Mouse (Mus musculus) B cell, adult 2 months (primary cell): Measurements from ENCODE around the gene Lamb1.

Experiments
- DNase-seq, 2 experiments: peaks; one replicate each; pipeline ENCODE4 v3.0.0; 2022

The Lamb1 gene

DNA sequence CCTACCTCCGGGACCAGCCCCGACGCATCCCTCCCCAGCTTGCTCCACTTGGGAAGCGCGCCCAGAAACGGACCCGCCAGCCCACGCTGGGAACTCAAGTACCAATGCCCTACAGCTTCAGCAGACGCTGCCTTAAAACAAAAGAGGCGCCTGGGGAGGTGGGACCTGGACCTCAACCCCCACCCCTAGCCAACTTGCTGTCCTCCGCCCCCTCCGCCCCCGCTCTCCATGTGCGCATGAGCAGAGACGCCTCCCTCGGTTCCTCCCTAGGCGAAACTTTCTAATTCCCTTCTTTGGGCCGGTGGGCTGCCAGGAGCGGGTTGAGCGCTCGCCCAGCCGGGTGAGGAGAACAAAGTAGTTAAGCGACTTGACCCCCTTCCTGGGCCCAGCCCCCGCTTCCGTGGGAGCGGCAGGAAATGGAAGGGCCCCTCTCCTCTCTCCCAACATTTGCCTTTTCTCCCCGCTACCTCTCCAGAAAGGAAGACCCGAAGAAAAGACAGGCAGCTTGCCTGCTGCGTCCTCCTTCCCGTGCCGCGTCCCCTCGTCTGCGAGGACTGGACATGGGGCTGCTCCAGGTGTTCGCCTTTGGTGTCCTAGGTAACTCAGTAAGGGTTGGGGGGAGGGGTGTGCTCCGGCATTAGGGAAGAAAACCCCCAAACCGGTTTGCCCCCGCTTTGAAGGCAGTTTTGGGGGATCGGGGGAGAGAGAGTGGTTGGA, at the start of gene Lamb1:
Lamb1 (plus strand) TSS at position 230 of the 717 bp plus-strand sequence.
- DNase-seq = no peak

DNA sequence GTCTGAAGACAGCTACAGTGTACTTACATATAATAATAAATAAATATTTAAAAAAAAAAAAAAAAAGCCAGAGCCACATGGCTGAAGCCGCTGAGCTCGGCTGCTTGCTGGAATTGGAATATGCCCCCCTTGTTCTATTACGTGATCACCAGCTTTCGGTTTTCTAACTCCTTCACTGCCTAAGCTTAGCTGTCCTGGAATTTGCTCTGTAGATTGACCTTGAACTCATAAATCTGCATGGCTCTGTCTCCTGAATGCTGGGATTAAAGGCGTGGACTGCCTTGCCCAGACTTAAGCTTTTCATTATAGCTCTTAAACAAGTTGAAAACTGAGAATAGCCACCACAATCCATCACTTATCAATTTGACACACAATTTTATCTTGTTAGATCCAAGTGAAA, 47.8 kb upstream of the Lamb1 start:
- DNase-seq = no peak

DNA sequence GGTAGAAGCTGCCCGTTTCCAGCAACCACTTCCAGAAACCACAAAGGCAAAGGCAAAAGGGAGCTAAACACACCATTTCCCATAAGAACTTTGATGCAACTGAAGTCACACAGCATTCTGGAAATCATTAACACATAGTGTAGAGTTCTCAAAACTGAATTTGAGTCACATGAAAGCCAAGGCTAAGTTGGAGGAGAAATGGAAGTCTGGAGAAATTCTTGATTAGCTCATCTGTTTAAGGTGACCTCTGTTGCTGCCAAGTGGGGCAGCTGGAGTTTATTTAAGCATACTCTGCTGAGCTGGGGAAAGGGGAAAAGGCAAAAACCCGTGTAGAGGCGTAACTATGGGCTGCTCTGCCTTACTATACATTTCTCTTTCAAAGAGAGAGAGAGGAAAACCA, 46.3 kb upstream of the Lamb1 start:
- DNase-seq = no peak

DNA sequence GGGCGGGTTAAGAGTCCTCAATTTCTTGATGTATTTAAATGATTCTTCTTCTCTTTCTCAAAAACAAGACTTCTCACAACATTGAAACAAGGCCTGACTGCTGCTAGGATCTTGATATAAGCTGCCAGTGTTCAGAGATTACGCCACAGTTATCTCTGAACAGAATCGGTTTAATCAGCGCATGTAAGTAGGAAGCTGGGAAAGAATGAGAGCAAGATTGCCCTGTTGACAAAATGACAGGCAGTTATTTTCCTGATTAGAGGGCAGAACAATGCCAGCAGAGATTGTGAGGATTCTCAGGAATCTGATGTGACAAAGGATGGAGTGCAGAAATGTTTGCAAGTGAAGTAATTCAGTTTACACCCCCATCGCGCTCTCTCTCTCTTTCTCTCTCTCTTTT, 43.5 kb upstream of the Lamb1 start:
- DNase-seq = no peak

DNA sequence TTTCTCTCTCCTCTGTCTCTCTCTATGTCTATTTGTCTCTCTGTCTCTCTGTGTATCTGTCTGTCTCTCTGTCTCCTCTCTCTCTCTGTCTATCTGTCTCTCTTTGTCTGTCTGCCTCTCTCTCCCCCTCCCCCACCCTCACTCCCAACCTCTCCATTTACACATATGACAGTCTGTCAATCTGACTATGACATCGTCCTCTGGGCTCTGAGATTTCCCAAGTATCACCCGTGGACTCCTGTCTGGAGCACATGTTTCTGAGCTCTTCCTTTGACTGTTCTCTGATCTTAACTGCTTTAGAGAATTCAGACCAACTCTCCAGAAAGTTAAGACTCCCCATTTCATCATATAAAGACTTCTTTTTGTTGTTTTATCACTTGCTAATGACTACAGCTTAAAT, 42.8 kb upstream of the Lamb1 start:
- DNase-seq = no peak

DNA sequence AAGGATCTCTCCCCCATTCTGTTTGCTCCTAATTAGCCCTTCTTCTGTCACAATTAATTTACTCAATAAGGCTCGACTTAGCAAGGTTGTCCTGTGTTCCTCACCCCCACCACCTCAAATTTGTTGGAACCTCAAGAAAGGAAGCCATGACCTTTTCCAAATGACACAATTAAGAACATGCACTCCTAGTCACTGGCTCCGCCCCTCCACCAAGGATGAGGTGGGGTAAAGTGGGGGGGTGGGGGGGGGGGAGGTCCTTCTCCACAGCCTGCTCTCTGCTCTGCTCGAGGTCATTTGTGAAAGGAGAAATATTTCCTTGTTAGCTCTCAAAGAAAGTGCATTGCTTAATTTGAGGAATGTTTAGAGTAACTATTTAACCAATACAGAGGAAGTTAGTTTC, 42.3 kb upstream of the Lamb1 start:
- no peak for DNase-seq

DNA sequence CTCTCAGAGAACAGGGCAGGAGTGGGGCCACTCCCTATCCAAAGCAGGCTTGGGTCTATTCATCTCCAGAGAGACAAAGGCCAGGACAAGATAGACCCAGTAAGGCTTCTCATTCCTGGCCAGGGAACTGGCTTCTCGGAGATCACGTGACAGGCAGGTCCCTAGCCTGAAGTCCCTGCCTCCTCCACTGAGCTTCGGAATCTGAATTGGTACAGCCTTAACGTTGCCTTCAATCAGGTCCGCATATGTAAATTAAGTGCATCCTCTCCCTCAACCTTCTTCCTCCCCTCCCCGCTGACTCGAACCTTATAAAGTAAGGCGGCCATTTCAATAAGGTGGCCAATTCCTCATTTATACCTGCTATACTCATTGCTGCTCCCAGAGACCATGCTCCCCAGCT, 39.6 kb upstream of the Lamb1 start:
- DNase-seq = no peak

DNA sequence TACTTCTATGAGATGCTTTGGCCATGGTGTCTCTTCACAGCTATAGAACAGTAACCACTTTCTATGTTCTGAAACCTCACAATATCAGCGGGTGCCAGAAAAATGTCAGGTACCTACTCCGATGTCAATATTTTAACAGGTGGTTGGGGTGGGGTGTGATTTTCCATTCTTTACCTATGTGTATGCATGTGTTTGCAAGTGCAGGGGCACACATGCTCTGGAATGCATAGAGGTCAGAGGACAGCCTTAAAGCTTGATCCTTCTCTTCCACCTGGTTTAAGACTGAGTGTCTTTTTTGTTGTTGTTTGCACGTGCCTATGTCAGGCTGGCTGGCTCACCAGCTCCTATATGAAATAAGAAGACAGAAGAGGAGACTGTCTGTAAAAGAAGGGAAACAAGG, 37.9 kb upstream of the Lamb1 start:
- no peak for DNase-seq

DNA sequence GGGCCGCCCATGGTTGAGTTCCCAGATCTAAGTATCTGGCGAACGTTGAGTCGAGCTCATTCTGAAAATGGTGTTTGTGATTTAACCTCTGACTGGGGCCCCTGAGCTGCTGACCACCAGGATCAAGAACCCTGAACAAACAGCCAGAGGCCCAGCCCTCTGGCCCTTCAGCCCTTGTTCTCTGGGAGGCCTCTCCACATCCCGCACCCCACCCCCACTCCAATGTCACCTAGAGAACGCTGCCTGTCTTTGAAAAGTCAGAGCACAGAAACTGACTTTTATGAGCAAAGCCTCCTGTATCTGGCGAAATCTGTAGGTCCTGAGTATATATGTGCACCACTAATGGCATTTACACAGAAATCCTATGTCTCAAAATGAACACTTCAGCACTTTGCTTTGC, 36.2 kb upstream of the Lamb1 start:
- DNase-seq = no peak

DNA sequence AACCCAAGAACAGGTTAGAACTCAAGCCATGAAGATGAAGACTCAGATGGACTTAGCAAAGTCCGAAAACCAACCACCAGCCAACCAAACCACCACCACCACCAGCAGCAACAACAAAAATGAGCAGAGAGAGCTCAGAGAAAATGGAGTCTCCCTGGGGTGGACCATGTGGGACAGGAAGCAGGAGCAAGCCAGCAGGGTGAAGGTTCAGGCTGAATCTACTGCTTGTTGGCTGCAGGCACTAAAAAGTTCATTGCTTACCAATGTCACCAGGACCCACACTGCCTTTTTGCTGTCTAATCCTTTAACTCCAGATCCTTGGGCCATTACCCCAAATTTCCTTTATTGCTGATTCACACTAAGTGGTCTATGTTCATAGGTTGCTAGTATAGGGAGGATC, 32.4 kb upstream of the Lamb1 start:
- no peak for DNase-seq

DNA sequence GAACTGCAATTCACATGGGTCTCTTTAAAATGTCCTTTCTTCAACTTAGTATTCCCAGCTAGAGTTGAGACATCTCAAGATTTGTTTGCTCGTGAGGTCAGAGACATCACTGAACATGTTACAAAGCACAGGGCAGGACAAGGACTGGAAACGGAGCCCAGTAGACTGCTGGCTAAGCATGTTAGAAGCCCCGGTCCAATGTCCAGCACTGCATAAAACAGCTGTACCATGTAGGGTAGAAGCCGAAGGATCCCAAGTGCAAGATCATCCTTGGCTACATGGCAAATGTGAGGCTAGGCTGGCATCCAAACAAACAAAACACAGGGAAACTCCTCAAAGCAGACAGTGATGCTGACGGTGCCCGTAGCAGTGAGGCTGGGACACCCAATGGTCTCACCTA, 30.0 kb upstream of the Lamb1 start:
- DNase-seq = no peak

DNA sequence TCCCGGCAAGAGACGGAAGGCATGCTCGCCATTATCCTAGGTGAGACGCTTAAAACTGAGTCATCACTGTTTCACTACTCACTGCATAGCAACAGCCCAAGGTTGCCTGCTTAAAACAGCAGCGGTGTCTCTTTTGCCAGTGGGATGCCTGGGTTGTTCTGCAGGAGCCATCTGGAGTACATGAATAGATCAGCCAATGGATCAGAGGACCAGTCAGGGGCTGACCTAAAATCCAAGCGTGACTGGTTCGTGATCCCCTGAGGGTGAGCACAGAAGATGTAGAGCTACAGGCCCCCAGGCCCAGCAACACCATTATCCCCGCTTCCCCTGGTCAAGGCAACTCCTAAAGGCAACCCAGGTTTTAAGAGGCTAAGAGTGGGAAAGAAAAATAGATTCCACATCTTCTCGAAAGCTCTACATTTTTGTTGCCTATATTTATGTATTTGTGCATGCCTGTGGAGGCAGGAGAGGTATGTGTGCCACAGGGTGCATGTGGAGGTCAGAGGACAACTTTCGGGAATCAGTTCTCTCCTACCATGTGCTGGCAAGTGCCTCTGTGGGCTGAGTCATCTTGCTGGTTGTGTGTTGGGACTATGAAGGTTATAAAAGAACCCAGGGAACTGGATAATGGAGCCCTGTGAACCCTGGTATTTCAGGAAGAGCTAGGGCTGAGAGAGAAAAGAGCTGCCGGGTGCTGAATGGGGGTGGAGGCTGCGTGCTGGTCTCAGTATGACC, 28.0 kb upstream of the Lamb1 start:
- no peak for DNase-seq

DNA sequence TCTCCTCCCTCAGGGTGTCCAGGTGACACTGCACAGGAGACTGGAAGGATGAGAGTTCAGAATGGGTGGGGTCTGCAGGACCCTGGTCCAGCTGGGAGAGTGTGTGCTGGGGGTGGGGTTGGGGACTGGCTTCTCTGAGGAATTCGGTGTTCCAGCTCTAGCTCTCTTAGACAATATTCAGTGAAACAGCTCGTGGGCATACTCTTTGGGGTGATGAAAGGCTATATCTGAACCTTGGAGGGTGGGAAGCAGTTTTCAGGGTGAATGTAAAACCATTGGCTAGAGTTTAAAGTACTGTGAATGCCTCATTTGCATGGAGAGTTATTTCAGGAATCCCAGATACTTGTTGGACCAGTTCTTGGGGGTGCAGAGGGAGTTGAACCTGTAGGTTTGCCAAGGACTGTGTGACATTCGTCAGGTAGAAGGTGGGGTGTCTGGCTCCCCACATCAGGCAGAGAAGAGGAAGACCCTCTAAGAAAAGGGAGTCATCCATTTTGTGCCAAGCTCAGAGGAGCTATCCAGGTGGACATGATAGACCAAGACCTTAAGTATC, 25.9 kb upstream of the Lamb1 start:
- DNase-seq = no peak

DNA sequence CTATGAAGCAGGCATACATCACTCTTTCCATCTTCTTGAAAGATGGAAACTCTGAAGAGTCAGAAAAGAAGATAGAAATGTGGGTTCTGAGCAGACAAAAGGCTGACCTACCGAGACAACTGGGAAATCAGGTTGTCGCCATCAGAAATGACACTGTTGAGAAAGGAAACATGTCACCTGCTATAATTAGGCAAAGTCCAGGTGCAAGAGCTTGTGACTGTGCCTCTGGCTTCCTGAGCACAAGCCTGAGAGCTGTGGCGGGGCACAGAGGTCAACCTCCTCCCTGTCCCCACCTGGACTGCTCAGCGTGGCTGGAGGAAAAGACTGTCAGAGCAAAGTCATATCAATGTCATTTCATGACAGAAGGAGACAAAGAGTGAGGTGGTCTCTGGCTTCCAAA, 25.2 kb upstream of the Lamb1 start:
- no peak for DNase-seq

DNA sequence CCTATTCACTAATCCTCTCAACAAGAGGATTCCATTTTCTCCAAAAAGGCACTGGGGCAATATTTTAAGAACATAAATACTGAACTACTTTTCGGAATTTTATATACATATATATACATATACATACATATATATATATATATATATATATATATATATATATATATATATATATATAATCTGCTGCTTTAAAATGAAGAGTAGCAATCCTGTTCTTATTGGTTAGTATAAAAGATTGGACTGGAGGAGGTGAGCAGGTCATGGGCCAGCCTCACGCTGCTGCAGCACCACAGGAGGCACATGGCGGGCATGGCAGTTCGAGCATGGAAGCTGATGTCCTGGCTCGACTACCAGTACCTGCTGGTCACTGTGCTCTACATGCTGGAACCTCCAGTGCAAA, 24.6 kb upstream of the Lamb1 start, which contains the start of gene Gm6993:
Gm6993 (plus strand) TSS at position 301 of the 400 bp plus-strand sequence.
- DNase-seq = no peak

DNA sequence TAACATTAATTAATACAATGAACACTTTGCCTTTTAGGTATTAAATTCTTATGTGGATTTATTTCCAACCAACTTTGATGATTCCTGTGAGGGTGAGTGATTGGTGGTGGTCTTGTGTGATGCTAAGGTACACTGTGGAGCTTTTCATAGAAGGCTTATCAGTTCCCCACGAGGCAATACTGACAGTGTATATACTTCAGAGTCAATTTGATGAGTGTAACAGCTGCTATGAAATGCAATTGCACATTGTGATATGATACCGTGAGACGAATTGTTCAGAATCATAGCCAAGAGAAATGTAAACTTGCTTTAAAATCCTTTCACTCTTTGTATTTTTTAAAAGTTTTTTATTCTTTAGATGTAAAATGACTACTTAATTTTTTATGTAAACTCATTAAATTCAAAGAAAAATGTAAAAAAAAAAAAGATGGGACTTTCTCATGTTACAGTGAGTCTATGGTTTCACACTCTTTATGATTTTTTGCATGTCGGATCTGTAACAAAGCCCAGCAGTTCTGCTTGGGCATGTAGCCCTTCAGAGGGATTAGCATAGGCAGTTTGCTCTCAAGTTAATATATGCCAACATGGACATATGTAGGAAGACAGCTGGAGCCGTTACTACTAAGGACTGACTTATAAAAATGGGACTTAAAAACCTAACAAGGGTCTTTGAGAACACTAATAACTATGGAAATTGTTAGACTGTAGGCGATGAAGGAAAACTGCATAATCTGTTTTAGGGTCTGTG, 23.3 kb upstream of the Lamb1 start:
- no peak for DNase-seq

DNA sequence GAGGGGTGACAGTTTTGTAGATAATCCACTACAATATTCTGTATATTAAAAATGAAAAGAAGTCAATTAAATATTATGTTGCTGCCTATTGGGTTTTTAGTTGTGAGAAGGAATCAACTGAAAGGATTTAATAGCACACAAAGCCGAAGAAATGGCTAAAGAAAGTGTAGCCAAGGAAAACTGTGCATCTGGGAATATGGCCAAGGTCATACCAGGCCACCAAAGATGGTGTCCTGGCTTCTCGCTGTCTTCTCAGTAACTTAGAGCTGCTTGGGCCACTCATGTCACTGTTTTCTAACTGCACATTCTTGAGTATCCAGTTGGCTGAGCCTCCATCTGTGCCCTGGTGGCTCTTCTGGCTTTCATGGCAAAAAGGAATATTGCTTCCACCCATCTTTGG, 21.0 kb upstream of the Lamb1 start:
- DNase-seq = no peak

DNA sequence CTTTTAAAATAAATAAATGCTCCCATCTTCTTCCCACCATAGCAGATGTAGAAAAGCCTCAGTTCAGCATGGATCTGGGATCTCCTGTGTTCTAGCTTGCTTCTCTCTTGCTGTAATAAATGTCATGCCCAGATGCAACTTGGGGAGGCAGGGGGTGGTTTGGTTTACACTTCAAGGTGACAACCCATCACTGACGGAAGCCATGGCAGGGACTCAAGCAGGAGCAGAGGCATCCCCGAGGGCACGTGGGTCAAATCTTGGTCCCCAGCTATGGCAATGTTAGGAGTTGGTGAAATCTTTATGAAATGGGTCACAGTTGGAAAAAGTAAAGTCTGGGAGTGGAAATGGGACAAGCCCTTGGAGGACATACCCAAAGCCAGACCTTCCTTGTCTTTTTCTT, 20.3 kb upstream of the Lamb1 start:
- no peak for DNase-seq

DNA sequence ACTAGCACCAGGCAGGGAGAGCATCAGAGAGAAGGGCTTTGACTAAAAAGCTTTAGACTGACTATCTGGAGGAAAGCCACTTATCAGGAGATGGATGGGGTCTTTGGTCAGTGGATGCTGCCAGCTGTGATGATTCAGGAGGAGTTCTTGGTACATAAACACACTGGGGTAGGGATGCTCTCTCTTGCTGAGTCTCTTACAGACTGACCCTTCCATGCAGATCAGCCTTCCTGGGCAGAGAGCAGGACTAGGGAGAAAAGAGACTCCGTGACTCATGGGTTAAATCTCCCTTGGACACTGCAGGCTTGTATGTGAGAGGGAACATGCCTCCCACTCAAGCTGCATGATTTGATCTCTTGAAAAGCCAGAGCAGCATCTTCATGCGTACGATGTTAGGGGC, 18.9 kb upstream of the Lamb1 start:
- no peak for DNase-seq

DNA sequence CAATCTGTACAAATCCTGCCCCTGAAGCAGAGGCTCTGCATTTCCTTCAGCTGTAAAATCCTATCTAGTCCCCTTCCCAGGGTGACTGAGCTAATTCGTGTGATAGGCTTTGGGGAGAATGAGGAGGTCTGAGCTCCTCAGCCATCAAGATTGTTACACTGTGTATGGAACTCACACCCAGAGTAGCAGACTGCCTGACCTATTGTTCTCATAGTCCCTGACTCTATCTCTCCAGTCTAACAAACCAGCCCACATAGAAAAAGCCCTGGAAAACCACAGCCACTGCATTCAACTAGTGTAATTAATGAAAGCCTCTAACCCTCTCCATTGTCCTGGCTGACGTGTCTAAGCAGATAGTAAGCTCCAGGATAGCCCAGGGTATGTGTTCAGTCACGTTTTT, 18.4 kb upstream of the Lamb1 start:
- DNase-seq = no peak

DNA sequence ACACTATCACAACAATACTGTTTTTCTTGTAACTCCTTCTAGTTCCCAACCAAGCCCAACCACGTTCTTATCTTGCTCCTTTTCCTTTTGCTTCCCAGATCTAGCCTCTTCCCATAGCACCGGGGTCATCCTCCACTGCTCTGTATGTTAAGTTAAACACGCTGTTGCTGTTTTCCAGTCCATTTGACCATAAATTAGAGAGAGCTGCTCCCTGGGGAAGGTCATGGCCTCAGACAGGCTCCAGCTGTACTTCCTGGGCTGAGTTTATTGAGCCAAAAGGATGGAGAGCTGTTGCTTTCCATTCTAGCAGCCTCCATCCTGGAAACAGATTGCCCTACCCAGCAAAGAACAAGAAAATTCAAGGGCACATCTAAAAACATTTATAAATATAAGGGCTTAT, 16.9 kb upstream of the Lamb1 start:
- no peak for DNase-seq

DNA sequence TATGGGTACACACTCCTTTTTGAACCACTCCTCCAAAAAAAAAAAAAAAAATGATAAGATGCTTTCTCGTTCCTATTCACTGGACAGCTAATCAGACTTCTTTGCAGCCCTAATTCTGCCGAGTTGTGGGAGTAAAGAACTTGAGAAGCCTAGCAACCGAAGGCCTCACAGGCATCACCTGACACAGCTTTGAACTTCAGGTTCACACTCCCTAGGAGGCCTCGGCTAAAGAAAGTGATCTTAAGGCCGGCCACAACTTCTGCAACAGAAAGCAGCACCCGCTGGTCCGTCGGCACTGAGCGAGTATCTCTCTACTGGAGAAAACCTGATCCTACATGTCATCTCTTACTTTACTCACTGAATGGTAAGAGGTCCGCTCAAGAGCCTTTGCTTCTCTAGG, 16.4 kb upstream of the Lamb1 start:
- DNase-seq = no peak

DNA sequence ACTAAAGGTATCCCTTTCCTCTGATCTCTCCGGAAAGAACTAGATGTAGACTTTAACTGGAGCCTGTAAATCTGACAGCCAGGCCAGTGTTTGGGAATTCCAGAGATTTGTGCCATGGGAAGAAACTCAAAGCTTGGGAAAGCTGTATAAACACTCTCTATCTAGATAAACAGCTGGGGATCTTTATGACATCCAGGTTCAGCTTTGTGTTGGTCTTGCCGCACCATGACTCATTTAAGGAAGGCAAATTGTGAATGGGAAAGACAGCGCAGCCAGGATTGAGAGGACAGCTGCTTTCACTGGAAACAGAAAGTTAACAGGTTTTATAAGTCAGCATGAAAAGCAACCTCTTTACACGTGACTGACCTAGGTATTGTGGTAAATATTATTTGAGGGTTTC, 12.8 kb upstream of the Lamb1 start:
- DNase-seq = no peak

DNA sequence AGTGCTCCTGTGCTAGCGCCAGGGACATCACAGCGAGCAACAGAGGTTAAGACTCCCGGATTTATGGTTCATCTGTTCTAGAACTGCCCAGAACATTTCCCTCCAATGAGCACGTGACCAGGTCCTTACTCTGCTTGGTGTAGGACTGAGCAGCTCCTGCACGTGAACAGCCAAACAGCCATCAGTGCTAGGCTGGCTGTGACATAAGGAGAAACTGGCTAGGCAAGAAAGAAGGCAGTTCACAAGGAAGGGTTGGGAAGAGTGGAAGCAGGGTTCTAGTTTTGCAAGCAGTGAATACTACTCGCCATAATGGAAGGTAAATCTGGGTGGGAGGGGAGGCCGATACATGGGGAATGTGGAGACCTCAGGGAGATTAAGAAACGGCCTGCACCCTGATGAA, 10.1 kb upstream of the Lamb1 start:
- no peak for DNase-seq
